Mouse (Mus musculus) thymus, postnatal 14 days (tissue): ENCODE measurements around the gene Sirt5.

Experiments used
- DNase-seq: peaks from one replicate; pipeline ENCODE4 v3.0.0; 2021

Sirt5 gene

GRCm38 (mm10) chr13:43374918-43375432 lies 9.7 kb downstream of the Sirt5 start:
- DNase-seq: no peak

GRCm38 (mm10) chr13:43379989-43380388 lies 14.7 kb downstream of the Sirt5 start:
- DNase-seq: no peak

DNA sequence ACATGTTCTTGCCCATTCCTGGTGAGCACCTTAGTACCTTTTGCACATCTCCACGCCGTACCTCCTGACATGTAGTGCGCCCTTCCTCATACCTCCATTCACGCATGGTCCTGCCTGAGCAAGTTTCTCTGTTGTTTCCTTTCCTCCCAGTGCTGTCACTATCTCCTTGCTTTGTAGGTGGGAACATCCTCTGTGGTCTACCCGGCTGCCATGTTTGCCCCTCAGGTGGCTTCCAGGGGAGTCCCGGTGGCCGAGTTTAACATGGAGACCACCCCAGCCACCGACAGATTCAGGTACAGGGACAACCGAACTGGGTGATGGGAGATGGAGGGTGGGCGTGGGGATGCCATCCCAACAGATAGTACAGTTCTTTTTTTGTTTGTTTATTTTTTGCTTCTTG lies 20.0 kb downstream of the Sirt5 start:
- no peak for DNase-seq

DNA sequence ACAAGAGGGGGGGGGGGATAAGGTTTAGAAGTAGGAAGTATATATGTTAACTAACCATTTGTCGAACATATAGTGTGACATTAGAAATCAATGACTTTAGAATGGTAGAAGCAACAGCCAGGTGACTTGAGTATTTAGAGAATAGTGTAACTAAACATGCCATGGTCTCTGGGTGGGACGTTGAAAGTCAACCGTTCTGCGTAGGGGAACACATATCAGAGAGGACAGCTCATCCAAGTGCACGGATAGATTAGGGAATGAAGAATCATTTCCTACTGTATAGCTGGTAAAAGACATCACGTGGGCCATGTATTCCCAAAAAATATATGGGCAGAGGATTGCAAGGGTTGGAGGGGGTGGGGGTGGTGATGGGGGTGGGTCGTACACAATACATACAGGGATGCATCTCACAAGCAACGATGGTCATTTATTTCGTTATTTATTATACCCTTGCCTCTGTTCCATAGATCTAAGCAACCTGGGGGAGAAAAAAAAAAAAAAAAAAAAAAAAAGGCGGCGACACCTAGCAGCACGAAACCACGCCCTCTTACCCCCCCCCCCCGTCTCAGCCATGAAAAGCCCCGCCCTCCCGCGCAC lies 32.5 kb downstream of the Sirt5 start:
- no peak for DNase-seq

DNA sequence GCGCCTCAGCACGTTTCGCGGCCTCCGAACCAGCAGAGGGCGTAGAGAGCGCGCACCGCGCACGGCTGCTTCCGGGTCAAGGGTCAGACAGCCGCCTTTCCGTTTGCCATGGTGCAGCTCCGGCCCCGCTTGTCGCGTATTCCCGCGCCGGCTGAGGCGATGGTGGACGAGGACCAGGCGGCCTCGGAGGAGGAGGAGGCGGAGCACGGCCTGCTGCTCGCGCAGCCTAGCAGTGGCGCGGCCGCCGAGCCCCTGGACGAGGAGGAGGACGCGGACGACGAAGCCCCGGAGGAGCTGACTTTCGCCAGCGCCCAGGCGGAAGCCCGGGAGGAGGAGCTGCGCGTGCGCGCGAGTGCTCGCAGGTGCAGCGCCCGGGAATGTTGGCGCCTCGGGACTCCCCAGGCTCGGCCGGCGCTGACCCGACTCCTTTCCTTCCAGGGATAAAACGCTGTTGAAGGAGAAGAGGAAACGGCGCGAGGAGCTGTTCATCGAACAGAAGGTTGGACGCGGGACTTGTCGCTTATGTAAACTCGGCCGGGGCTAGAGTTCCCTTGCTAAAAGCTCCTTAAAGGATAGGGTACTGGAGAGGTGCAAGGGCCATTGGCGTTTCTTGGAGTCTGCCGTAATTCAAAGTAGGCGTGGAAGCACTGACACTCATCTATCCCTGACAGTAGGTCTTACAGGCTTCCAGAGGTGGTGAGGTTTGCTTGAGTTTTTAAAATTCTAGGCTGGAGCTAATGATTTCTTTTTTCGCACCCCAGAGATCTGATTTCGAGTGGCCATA lies 33.2 kb downstream of the Sirt5 start, which contains the start of gene Nol7:
Gene Nol7, plus strand, starts transcription at position 94 of the 784 bp plus-strand sequence.
- DNase-seq: peak; percentile 95

GRCm38 (mm10) chr13:43399576-43399975 lies 34.3 kb downstream of the Sirt5 start:
- DNase-seq: no peak

GRCm38 (mm10) chr13:43412311-43412710 lies 47.0 kb downstream of the Sirt5 start:
- DNase-seq: no peak

DNA sequence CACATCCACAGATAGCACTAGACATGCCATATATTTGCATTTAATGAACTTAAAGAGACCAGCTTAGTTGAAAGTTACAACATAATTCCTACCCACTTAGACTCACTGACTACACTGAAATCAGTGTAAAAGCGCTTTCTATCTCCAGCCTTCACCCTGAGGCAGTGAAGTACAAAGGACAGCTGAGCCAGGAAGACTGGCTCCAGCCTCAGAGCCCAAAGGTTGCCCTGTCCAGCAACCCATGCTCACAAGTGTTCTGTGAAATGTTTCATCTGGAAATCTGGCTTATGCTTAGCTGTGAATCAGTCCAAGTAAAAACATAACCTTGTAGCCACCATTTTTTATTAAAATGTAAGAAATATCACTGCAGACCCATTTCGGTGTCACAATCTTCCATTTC lies 48.3 kb downstream of the Sirt5 start:
- no peak for DNase-seq

- no peak for DNase-seq
Measured at GRCm38 (mm10) chr13:43415249-43415648, 50.0 kb downstream of the Sirt5 start.

DNA sequence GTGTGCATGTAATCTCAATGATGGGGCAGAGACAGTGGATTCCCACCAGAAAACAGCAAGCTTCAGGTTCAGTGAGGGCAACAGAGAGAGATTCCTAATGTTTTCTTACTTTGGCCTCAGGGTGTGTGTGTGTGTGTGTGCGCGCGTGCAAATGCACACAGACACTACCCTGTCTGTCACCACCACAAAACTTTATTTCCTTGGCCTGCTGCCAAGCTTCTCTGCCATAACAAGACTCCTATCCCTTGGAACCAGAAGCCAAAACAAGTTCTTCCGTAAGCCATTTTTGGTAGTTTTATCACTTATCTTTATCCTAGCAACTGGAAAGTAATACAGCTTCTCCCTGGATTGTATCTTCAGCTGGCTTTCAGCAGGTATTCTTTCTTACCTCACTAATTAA lies 63.1 kb downstream of the Sirt5 start:
- DNase-seq: no peak

GRCm38 (mm10) chr13:43433395-43433794 lies 68.1 kb downstream of the Sirt5 start:
- no peak for DNase-seq

- DNase-seq: no peak
Measured at GRCm38 (mm10) chr13:43440376-43440775, 75.1 kb downstream of the Sirt5 start.

GRCm38 (mm10) chr13:43442551-43442950 lies 77.3 kb downstream of the Sirt5 start:
- no peak for DNase-seq

DNA sequence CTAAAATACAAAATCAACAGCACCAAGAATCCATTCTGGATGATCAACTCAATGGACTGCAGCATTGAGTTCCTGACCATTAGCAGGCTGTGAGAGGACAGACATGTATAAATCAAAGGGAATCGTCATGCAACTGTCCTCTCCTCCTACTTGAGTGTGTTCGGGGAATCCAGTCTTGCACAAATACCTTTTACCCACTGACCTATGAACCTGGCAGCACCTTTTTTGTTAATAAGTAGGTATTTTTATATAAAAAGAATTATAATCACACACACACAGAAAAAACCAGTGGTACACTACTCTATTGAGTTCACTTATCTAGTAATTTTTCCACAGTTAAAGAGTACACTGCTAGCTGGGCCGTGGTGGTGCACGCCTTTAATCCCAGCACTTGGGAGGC lies 78.4 kb downstream of the Sirt5 start:
- no peak for DNase-seq

- no peak for DNase-seq
Measured at GRCm38 (mm10) chr13:43444717-43445116, 79.4 kb downstream of the Sirt5 start.
